Mouse (Mus musculus) CH12.LX (cell line): Measurements from ENCODE around the gene Tgds. TPM values are rescaled to one million over a fixed set of nuclear protein-coding genes. Genes with fewer than 3 reads are reported as not detected.

Experiments used
- DNase-seq: peaks from one replicate; pipeline ENCODE4 v3.0.0-alpha.2; 2013; ENCODE audit errors: extremely low read depth
- H3K27ac ChIP-seq: 2 replicates; pipeline ENCODE4 v1.5.1; 2012; ENCODE audit warnings: low read depth, mild to moderate bottlenecking, control low read depth, moderate library complexity; ENCODE audit not compliant: insufficient read depth
- H3K27me3 ChIP-seq: replicated peaks from 2 replicates; pipeline ENCODE3; 2012; ENCODE audit warnings: inconsistent platforms
- H3K36me3 ChIP-seq, 2 experiments: replicated peaks in 1 of 2; 2 replicates each; pipeline versions ENCODE3 to v1.6.1; 2012; ENCODE audit warnings: inconsistent platforms in 1 of 2, low read length in 1 of 2, mild to moderate bottlenecking in 1 of 2, mixed read lengths in 1 of 2, moderate library complexity in 1 of 2; ENCODE audit not compliant: control insufficient read depth in 1 of 2, insufficient read depth in 1 of 2
- H3K4me1 ChIP-seq, 2 experiments: 2 replicates each; pipeline ENCODE4 v1.6.1; 2012; ENCODE audit warnings: inconsistent platforms in 1 of 2, moderate library complexity in 1 of 2; ENCODE audit not compliant: insufficient read depth in 2 of 2, control insufficient read depth in 1 of 2
- H3K4me2 ChIP-seq: 2 replicates; pipeline ENCODE4 v1.6.1; 2012; ENCODE audit warnings: low read depth, mild to moderate bottlenecking, control low read depth; ENCODE audit not compliant: poor library complexity, insufficient read depth, severe bottlenecking
- H3K4me3 ChIP-seq, 3 experiments: fragments of 150-350 bp in 1 of 3; sonication (generic) in 1 of 3; replicated peaks in 1 of 3; 2 replicates each; pipeline versions ENCODE3 to v1.5.1; 2011 to 2012; ENCODE audit warnings: low read depth in 2 of 3, low read length in 2 of 3, mild to moderate bottlenecking in 2 of 3, moderate library complexity in 2 of 3, control low read depth in 1 of 3, improper control_type of control experiment in 1 of 3, inconsistent platforms in 1 of 3, mixed read lengths in 1 of 3; ENCODE audit not compliant: poor library complexity in 1 of 3
- H3K79me2 ChIP-seq: replicated peaks from 2 replicates; pipeline ENCODE4 v1.6.1; 2012; ENCODE audit warnings: mild to moderate bottlenecking, moderate library complexity; ENCODE audit not compliant: control insufficient read depth, poor library complexity, insufficient read depth, severe bottlenecking; ENCODE audit errors: extremely low read depth
- H3K9ac ChIP-seq: 2 replicates; pipeline ENCODE4 v1.6.1; 2012; ENCODE audit warnings: low read depth, mild to moderate bottlenecking, control low read depth, moderate library complexity; ENCODE audit not compliant: insufficient read depth
- H3K9me3 ChIP-seq: replicated peaks from 2 replicates; pipeline ENCODE3; 2012; ENCODE audit warnings: low read length, inconsistent platforms, mixed read lengths
- CHD1 ChIP-seq: IDR thresholded peaks from 2 replicates; pipeline ENCODE4 v1.6.1; 2012; ENCODE audit warnings: low read depth, low read length, improper control_type of control experiment, inconsistent platforms
- ELF1 ChIP-seq: IDR thresholded peaks from 2 replicates; pipeline ENCODE4 v1.6.1; 2014; ENCODE audit warnings: low read depth, mild to moderate bottlenecking, inconsistent platforms, low read length, improper control_type of control experiment
- EP300 ChIP-seq: IDR thresholded peaks from 2 replicates; pipeline ENCODE4 v1.6.1; 2011; ENCODE audit warnings: low read length, improper control_type of control experiment
- ETS1 ChIP-seq: conservative IDR thresholded peaks from 2 replicates; pipeline ENCODE4 v1.6.1; 2012; ENCODE audit warnings: low read depth, mild to moderate bottlenecking, inconsistent platforms, low read length, improper control_type of control experiment, moderate library complexity
- IRF4 ChIP-seq: IDR thresholded peaks from 2 replicates; pipeline ENCODE4 v1.6.1; 2014; ENCODE audit warnings: low read depth, mild to moderate bottlenecking, inconsistent platforms, low read length, improper control_type of control experiment
- JUND ChIP-seq: conservative IDR thresholded peaks from 2 replicates; pipeline ENCODE4 v1.6.1; 2011; ENCODE audit warnings: low read depth, low read length, improper control_type of control experiment
- MAX ChIP-seq: IDR thresholded peaks from 2 replicates; pipeline ENCODE4 v1.6.1; 2011; ENCODE audit warnings: low read length, improper control_type of control experiment
- MEF2A ChIP-seq: IDR thresholded peaks from 2 replicates; pipeline ENCODE4 v1.6.1; 2014; ENCODE audit warnings: low read depth, mild to moderate bottlenecking, inconsistent platforms, low read length, improper control_type of control experiment, borderline replicate concordance
- MYC ChIP-seq: IDR thresholded peaks from 2 replicates; pipeline ENCODE4 v1.6.1; 2011; ENCODE audit warnings: low read depth, mild to moderate bottlenecking, improper control_type of control experiment, low read length
- POLR2AphosphoS2 ChIP-seq: IDR thresholded peaks from 2 replicates; pipeline ENCODE4 v1.6.1; 2011; ENCODE audit warnings: low read depth, low read length, improper control_type of control experiment
- RCOR1 ChIP-seq: conservative IDR thresholded peaks from 2 replicates; pipeline ENCODE4 v1.6.1; 2012; ENCODE audit warnings: low read depth, mild to moderate bottlenecking, inconsistent platforms, low read length, improper control_type of control experiment
- SIN3A ChIP-seq: IDR thresholded peaks from 2 replicates; pipeline ENCODE4 v1.6.1; 2012; ENCODE audit warnings: low read length, improper control_type of control experiment, inconsistent platforms
- SMC3 ChIP-seq: IDR thresholded peaks from 2 replicates; pipeline ENCODE4 v1.6.1; 2011; ENCODE audit warnings: low read depth, low read length, improper control_type of control experiment
- TBP ChIP-seq: conservative IDR thresholded peaks from 2 replicates; pipeline ENCODE4 v1.6.1; 2011; ENCODE audit warnings: low read depth, low read length, improper control_type of control experiment
- TCF12 ChIP-seq: IDR thresholded peaks from 2 replicates; pipeline ENCODE4 v1.6.1; 2014; ENCODE audit warnings: low read depth, mild to moderate bottlenecking, inconsistent platforms, low read length, improper control_type of control experiment
- USF1 ChIP-seq: IDR thresholded peaks from 2 replicates; pipeline ENCODE4 v1.6.1; 2014; ENCODE audit warnings: low read depth, mild to moderate bottlenecking, inconsistent platforms, low read length, improper control_type of control experiment
- ZMIZ1 ChIP-seq: IDR thresholded peaks from 2 replicates; pipeline ENCODE4 v1.6.1; 2012; ENCODE audit warnings: low read depth, mild to moderate bottlenecking, inconsistent platforms, low read length, improper control_type of control experiment
- dilution Hi-C: fragments of 300-500 bp; cut with MboI; formaldehyde crosslinking; loops from 2 replicates; pipeline ENCODE4 v1.14.3; 2020; ENCODE audit warnings: low sequenced_read_pairs; ENCODE audit not compliant: extremely low pct_unique_long_range_greater_than_20kb, extremely low pct_ligation_motif_present
- in situ Hi-C: fragments of 300-500 bp; cut with MboI; formaldehyde crosslinking; loops from 3 replicates; pipeline ENCODE4 v1.14.3; 2019; ENCODE audit warnings: low sequenced_read_pairs, low pct_ligation_motif_present, low pct_unique_long_range_greater_than_20kb, mixed read lengths
- polyA plus RNA-seq: library from polyadenylated mRNA; unstranded; fragments of >175 nt; gene quantifications from 2 replicates; pipeline ENCODE4 v1.2.1, GENCODE M21; 2012; ENCODE audit warnings: low read depth; ENCODE audit not compliant: insufficient read length
- total RNA-seq, 2 experiments: library from RNA; depleted of rRNA; stranded (reverse); fragments of 300-350 nt in 1 of 2; fragments of >200 nt in 1 of 2; gene quantifications; 2 replicates each; pipeline ENCODE4 v1.2.3; 2012 to 2014

The Tgds gene
- total and polyA plus RNA-seq, 3 experiments: 18.6 to 29.4 (median 19.5) TPM

GRCm38 (mm10) chr14:118083851-118084250 lies 48.7 kb downstream of the Tgds start:
- Histone ChIP-seq H3K4me2 (peak overlapping the region; percentile 72), H3K9me3 (no peaks in the 10 kb centered on the region), H3K79me2 (no peaks in the 10 kb centered on the region), H3K4me1 (peaks cover 24 to 59% of the 10 kb centered on the region in 2 experiments), H3K9ac (no peak overlapping the region), H3K36me3 (no peaks in the 10 kb centered on the region)
- dilution Hi-C loops: no loop called here
- DNase-seq: peak; percentile 50
- TF ChIP-seq IRF4 (0 out of 2 replicates have a peak, but pooled peaks have one; percentile 16), CHD1 (peak; percentile 28; the same call in 1 of the 2 replicates), TCF12 (peak; percentile 80), MEF2A (peak; percentile 33; the same call in 1 of the 2 replicates), EP300 (peak; percentile 51; the same call in 1 of the 2 replicates), USF1 (no peak), RCOR1 (no peak)
- TF ChIP-seq, all 38 proteins: peak for 5
- Histone ChIP-seq H3K27me3 (no peaks in the 10 kb centered on the region), H3K4me3 (peak overlapping the region in 1 of 3 experiments; percentile 13), H3K27ac (no peak overlapping the region)
- in situ Hi-C loops: no loop called here

- TF ChIP-seq MEF2A: no peak
- no peak for TF ChIP-seq SMC3
- TF ChIP-seq JUND: no peak
- TF ChIP-seq POLR2AphosphoS2: no peak
- TF ChIP-seq MYC: no peak
- TF ChIP-seq ZMIZ1: no peak
- TF ChIP-seq ETS1: no peak
- TF ChIP-seq ELF1: no peak
- TF ChIP-seq TBP: no peak
- TF ChIP-seq MAX: no peak
- no peak for TF ChIP-seq SIN3A
- H3K4me1 ChIP-seq: peaks cover 14 to 31% of the 10 kb centered on the region in 2 experiments
These were observed 51.9 kb downstream of the Tgds start for GRCm38 (mm10) chr14:118080606-118081005.

More at GRCm38 (mm10) chr14:118080606-118081005, 51.9 kb downstream of the Tgds start:
- Histone ChIP-seq H3K9me3 (no peaks in the 10 kb centered on the region), H3K27me3 (no peaks in the 10 kb centered on the region), H3K79me2 (no peaks in the 10 kb centered on the region), H3K4me2 (no peak overlapping the region), H3K9ac (no peak overlapping the region), H3K27ac (no peak overlapping the region), H3K4me3 (no peak overlapping the region), H3K36me3 (no peaks in the 10 kb centered on the region)
- DNase-seq: no peak
- in situ Hi-C loops: no loop called here
- dilution Hi-C loops: no loop called here
